Mouse (Mus musculus) testis, adult 2 months (tissue): ENCODE measurements around the gene Amer2.

Experiments used
- CTCF ChIP-seq: fragments of 200-500 bp; IDR thresholded peaks from 2 replicates; pipeline ENCODE4 v1.5.1; 2012; ENCODE audit warnings: low read depth, mild to moderate bottlenecking, inconsistent platforms, low read length, moderate library complexity; ENCODE audit not compliant: control insufficient read depth, insufficient read depth, insufficient replicate concordance
- POLR2A ChIP-seq: fragments of 200-500 bp; IDR thresholded peaks from 2 replicates; pipeline ENCODE4 v1.6.1; 2012; ENCODE audit warnings: low read depth, mild to moderate bottlenecking, inconsistent platforms, low read length, moderate library complexity; ENCODE audit not compliant: control insufficient read depth

- no peak for TF ChIP-seq CTCF
- TF ChIP-seq POLR2A = peak; percentile 19; the same call in 1 of the 2 replicates
These were observed 6.4 kb downstream of the Amer2 start for GRCm38 (mm10) chr14:60379323-60379957.
